Mouse (Mus musculus) urinary bladder, postnatal 0 days (tissue): ENCODE data around the gene Fbxo44. TPM values are rescaled to one million over a fixed set of nuclear protein-coding genes. Genes with fewer than 3 reads are reported as not detected.

Source experiments
- microRNA-seq: library from miRNA; unstranded; fragments of <30 nt; microRNA quantifications from one replicate; pipeline ENCODE4, GENCODE M21; 2016
- polyA plus RNA-seq: library from polyadenylated mRNA; unstranded; fragments of >200 nt; fragmentation: Nextera tagmentation; extraction: Ambion mirVana; gene quantifications from 2 replicates; pipeline ENCODE4 v1.2.1, GENCODE M21; 2015

Gene Fbxo44
- polyA plus RNA-seq = 3.2 and 3.7 TPM in 2 replicates

GRCm38 (mm10) chr4:148160436-148161390, at the start of gene Fbxo44, which contains the start of gene Fbxo2:
TSS of gene Fbxo44 (minus strand) at chr4:148160482.
TSS of gene Fbxo2 (plus strand) at chr4:148160621.

GRCm38 (mm10) chr4:148151267-148152168, 8.8 kb downstream of the Fbxo44 start, which contains the start of gene Fbxo6:
TSS of gene Fbxo6 (minus strand) at chr4:148152140.

DNA sequence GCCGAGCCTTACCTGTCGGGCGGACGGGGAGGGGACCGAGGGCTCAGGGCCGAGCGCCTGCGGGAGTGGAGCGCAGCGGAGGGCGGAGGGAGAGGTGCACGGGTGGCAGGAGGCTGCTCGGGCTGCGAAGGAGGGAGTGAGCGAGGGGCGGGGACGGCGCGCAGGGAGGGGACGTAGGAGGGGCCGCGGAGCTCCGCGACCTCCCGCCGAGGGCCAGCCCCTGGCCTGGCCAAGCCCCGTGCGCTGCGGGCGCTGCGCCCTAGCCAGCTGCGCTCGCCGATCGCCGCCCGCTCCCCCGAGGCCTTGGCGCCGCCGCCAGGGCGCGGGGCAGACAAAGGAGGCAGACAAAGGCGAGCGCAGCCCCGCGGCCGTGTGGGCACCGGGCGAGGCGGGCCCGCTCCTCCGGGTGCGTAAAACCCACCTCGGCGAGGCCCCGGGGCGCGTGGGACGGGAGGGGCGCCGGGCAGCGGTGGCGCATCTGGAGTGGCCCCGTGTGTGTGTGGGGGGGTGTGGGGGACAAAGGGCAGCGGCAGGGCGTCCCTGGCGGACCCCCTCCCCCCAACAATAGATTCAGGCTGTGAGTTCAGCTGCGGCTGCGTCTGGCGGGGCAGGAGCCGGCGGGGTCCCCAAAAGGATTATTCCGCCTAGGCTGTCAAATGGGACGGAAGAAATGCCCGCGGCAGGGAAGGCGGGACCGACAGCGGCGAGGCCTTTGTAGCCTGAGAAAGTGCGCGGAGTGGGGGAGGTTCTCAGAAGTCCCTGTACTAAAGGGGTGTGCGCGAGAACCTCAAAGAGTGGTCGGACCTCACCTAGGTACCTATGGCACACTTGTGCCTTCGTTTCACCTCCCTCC, 29.5 kb downstream of the Fbxo44 start, which contains the start of gene Draxin:
Gene Draxin (minus strand): TSS at position 138 of the 853 bp plus-strand sequence.

DNA sequence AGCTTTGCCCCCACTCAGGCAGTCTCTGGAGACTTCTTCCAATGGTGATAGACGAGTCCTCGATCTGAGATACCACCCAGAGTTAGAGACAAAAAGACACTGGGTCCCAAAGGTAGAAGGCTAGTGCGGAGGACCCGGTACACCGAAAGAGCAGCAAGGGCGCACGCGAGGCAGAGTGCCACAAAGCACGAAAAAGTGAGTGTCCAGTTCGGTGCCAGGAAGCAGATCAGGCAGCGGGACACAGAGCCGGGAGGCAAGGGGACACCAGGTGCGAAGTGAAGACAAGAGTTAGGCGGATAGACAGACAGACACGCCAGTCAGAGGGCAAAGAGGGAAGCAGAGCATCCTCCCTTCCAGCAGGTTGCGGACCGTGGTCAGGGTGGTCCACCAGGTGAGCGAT, 30.1 kb downstream of the Fbxo44 start, which contains the start of gene Mad2l2:
Gene Mad2l2 (plus strand): TSS at position 252 of the 400 bp plus-strand sequence.

Small RNAs within 50 kb of the gene (microRNA-seq; reads per million reads assigned to microRNA genes)
- gene Mir7022 = not detected

Other genes with a start within 250 kb of the Fbxo44 start
- 53.7 and 59.1 TPM in 2 replicates for gene Plod1, start 223.7 kb downstream of the Fbxo44 start, polyA plus RNA-seq
- 12.4 and 13.0 TPM in 2 replicates for gene 2510039O18Rik, start 219.6 kb downstream of the Fbxo44 start, polyA plus RNA-seq
- 0.77 and 1.00 TPM in 2 replicates for gene Nppb, start 174.7 kb downstream of the Fbxo44 start, polyA plus RNA-seq
- gene Nppa, start 159.8 kb downstream of the Fbxo44 start, polyA plus RNA-seq = 6.0 and 7.2 TPM in 2 replicates
- gene Clcn6, start 121.7 kb downstream of the Fbxo44 start, polyA plus RNA-seq = 3.5 and 4.7 TPM in 2 replicates
- gene Mthfr, start 121.4 kb downstream of the Fbxo44 start, polyA plus RNA-seq = 15.8 and 16.7 TPM in 2 replicates
- gene Agtrap, start 72.5 kb downstream of the Fbxo44 start, polyA plus RNA-seq = 21.2 and 23.5 TPM in 2 replicates
- gene Mad2l2, start 30.1 kb downstream of the Fbxo44 start, polyA plus RNA-seq = 27.9 and 29.9 TPM in 2 replicates
- gene Draxin, start 29.8 kb downstream of the Fbxo44 start, polyA plus RNA-seq = 0.02 TPM in 1 of 2 replicates, not detected in the other
- gene Fbxo6, start 8.3 kb downstream of the Fbxo44 start, polyA plus RNA-seq = 46.5 and 50.5 TPM in 2 replicates
- 1.5 and 1.9 TPM in 2 replicates for gene Fbxo2, start 139 bp upstream of the Fbxo44 start, polyA plus RNA-seq
- not detected in 2 replicates for gene Disp3, start 127.5 kb upstream of the Fbxo44 start, polyA plus RNA-seq